Mouse (Mus musculus) c-Kit-positive CD71-positive TER-119-negative erythroid progenitor cells, embryonic 14.5 days (primary cell): ENCODE measurements around the gene Olfr921.

Source experiments
- DNase-seq: peaks from one replicate; pipeline ENCODE4 v3.0.0-alpha.2; 2013; ENCODE audit warnings: low read depth

The Olfr921 gene

GRCm38 (mm10) chr9:38772768-38773167, at the start of gene Olfr921:
Olfr921 (plus strand) TSS chr9:38773068.
- no peak for DNase-seq

GRCm38 (mm10) chr9:38724044-38724443, 48.8 kb upstream of the Olfr921 start:
- no peak for DNase-seq

GRCm38 (mm10) chr9:38728218-38728617, 44.6 kb upstream of the Olfr921 start:
- DNase-seq, result no peak

GRCm38 (mm10) chr9:38741408-38741807, 31.5 kb upstream of the Olfr921 start:
- DNase-seq, result no peak

GRCm38 (mm10) chr9:38744619-38745315, 28.1 kb upstream of the Olfr921 start:
- peak; percentile 15 for DNase-seq

GRCm38 (mm10) chr9:38751999-38752398, 20.9 kb upstream of the Olfr921 start, which contains the start of gene Olfr920:
Olfr920 (plus strand) TSS chr9:38752299.
- DNase-seq, result no peak

GRCm38 (mm10) chr9:38792689-38793088, 19.8 kb downstream of the Olfr921 start:
- DNase-seq, result no peak

GRCm38 (mm10) chr9:38805696-38806095, 32.8 kb downstream of the Olfr921 start:
- no peak for DNase-seq

- no peak for DNase-seq
Measured at GRCm38 (mm10) chr9:38814314-38814713, 41.4 kb downstream of the Olfr921 start, which contains the start of gene Olfr922. Olfr922 (plus strand) TSS chr9:38814614.

- no peak for DNase-seq
Measured at GRCm38 (mm10) chr9:38815458-38815986, 42.7 kb downstream of the Olfr921 start.

GRCm38 (mm10) chr9:38826245-38826644, 53.4 kb downstream of the Olfr921 start, which contains the start of gene Olfr923:
Olfr923 (plus strand) TSS chr9:38826545.
- DNase-seq, result no peak
